Mouse (Mus musculus) CH12.LX (cell line): ENCODE measurements around the gene Abraxas2. TPM values are rescaled to one million over a fixed set of nuclear protein-coding genes. Genes with fewer than 3 reads are reported as not detected.

Experiments
- DNase-seq: peaks from one replicate; pipeline ENCODE4 v3.0.0-alpha.2; 2013; ENCODE audit errors: extremely low read depth
- H3K27ac ChIP-seq: 2 replicates; pipeline ENCODE4 v1.5.1; 2012; ENCODE audit warnings: low read depth, mild to moderate bottlenecking, control low read depth, moderate library complexity; ENCODE audit not compliant: insufficient read depth
- H3K27me3 ChIP-seq: replicated peaks from 2 replicates; pipeline ENCODE3; 2012; ENCODE audit warnings: inconsistent platforms
- H3K36me3 ChIP-seq, 2 experiments: replicated peaks in 1 of 2; 2 replicates each; pipeline versions ENCODE3 to v1.6.1; 2012; ENCODE audit warnings: inconsistent platforms in 1 of 2, low read length in 1 of 2, mild to moderate bottlenecking in 1 of 2, mixed read lengths in 1 of 2, moderate library complexity in 1 of 2; ENCODE audit not compliant: control insufficient read depth in 1 of 2, insufficient read depth in 1 of 2
- H3K4me1 ChIP-seq, 2 experiments: 2 replicates each; pipeline ENCODE4 v1.6.1; 2012; ENCODE audit warnings: inconsistent platforms in 1 of 2, moderate library complexity in 1 of 2; ENCODE audit not compliant: insufficient read depth in 2 of 2, control insufficient read depth in 1 of 2
- H3K4me2 ChIP-seq: 2 replicates; pipeline ENCODE4 v1.6.1; 2012; ENCODE audit warnings: low read depth, mild to moderate bottlenecking, control low read depth; ENCODE audit not compliant: poor library complexity, insufficient read depth, severe bottlenecking
- H3K4me3 ChIP-seq, 3 experiments: fragments of 150-350 bp in 1 of 3; sonication (generic) in 1 of 3; replicated peaks in 1 of 3; 2 replicates each; pipeline versions ENCODE3 to v1.5.1; 2011 to 2012; ENCODE audit warnings: low read depth in 2 of 3, low read length in 2 of 3, mild to moderate bottlenecking in 2 of 3, moderate library complexity in 2 of 3, control low read depth in 1 of 3, improper control_type of control experiment in 1 of 3, inconsistent platforms in 1 of 3, mixed read lengths in 1 of 3; ENCODE audit not compliant: poor library complexity in 1 of 3
- H3K79me2 ChIP-seq: replicated peaks from 2 replicates; pipeline ENCODE4 v1.6.1; 2012; ENCODE audit warnings: mild to moderate bottlenecking, moderate library complexity; ENCODE audit not compliant: control insufficient read depth, poor library complexity, insufficient read depth, severe bottlenecking; ENCODE audit errors: extremely low read depth
- H3K9ac ChIP-seq: 2 replicates; pipeline ENCODE4 v1.6.1; 2012; ENCODE audit warnings: low read depth, mild to moderate bottlenecking, control low read depth, moderate library complexity; ENCODE audit not compliant: insufficient read depth
- H3K9me3 ChIP-seq: replicated peaks from 2 replicates; pipeline ENCODE3; 2012; ENCODE audit warnings: low read length, inconsistent platforms, mixed read lengths
- BHLHE40 ChIP-seq: IDR thresholded peaks from 2 replicates; pipeline ENCODE4 v1.6.1; 2011; ENCODE audit warnings: mild to moderate bottlenecking, low read depth, low read length, improper control_type of control experiment
- CHD2 ChIP-seq: IDR thresholded peaks from 2 replicates; pipeline ENCODE4 v1.6.1; 2011; ENCODE audit warnings: low read length, improper control_type of control experiment
- CTCF ChIP-seq, 2 experiments: IDR thresholded peaks in 1 of 2; conservative IDR thresholded peaks in 1 of 2; 2 replicates each; pipeline ENCODE4 v1.5.1; 2011 to 2012; ENCODE audit warnings: low read depth in 2 of 2, low read length in 2 of 2, improper control_type of control experiment in 1 of 2, inconsistent platforms in 1 of 2, mild to moderate bottlenecking in 1 of 2, moderate library complexity in 1 of 2
- ELF1 ChIP-seq: IDR thresholded peaks from 2 replicates; pipeline ENCODE4 v1.6.1; 2014; ENCODE audit warnings: low read depth, mild to moderate bottlenecking, inconsistent platforms, low read length, improper control_type of control experiment
- ETS1 ChIP-seq: conservative IDR thresholded peaks from 2 replicates; pipeline ENCODE4 v1.6.1; 2012; ENCODE audit warnings: low read depth, mild to moderate bottlenecking, inconsistent platforms, low read length, improper control_type of control experiment, moderate library complexity
- HCFC1 ChIP-seq: IDR thresholded peaks from 2 replicates; pipeline ENCODE4 v1.6.1; 2012; ENCODE audit warnings: low read depth, mild to moderate bottlenecking, inconsistent platforms, low read length, improper control_type of control experiment
- IRF4 ChIP-seq: IDR thresholded peaks from 2 replicates; pipeline ENCODE4 v1.6.1; 2014; ENCODE audit warnings: low read depth, mild to moderate bottlenecking, inconsistent platforms, low read length, improper control_type of control experiment
- JUN ChIP-seq: IDR thresholded peaks from 2 replicates; pipeline ENCODE4 v1.6.1; 2011; ENCODE audit warnings: low read depth, mild to moderate bottlenecking, low read length, improper control_type of control experiment, moderate library complexity; ENCODE audit not compliant: insufficient read depth
- JUND ChIP-seq: conservative IDR thresholded peaks from 2 replicates; pipeline ENCODE4 v1.6.1; 2011; ENCODE audit warnings: low read depth, low read length, improper control_type of control experiment
- MAFK ChIP-seq: IDR thresholded peaks from 2 replicates; pipeline ENCODE4 v1.6.1; 2011; ENCODE audit warnings: low read length, improper control_type of control experiment; ENCODE audit not compliant: insufficient replicate concordance
- MEF2A ChIP-seq: IDR thresholded peaks from 2 replicates; pipeline ENCODE4 v1.6.1; 2014; ENCODE audit warnings: low read depth, mild to moderate bottlenecking, inconsistent platforms, low read length, improper control_type of control experiment, borderline replicate concordance
- NELFE ChIP-seq: IDR thresholded peaks from 2 replicates; pipeline ENCODE4 v1.6.1; 2011; ENCODE audit warnings: low read depth, low read length, improper control_type of control experiment
- POLR2AphosphoS2 ChIP-seq: IDR thresholded peaks from 2 replicates; pipeline ENCODE4 v1.6.1; 2011; ENCODE audit warnings: low read depth, low read length, improper control_type of control experiment
- RAD21 ChIP-seq: IDR thresholded peaks from 2 replicates; pipeline ENCODE4 v1.6.1; 2011; ENCODE audit warnings: low read depth, mild to moderate bottlenecking, low read length, improper control_type of control experiment, moderate library complexity
- RCOR1 ChIP-seq: conservative IDR thresholded peaks from 2 replicates; pipeline ENCODE4 v1.6.1; 2012; ENCODE audit warnings: low read depth, mild to moderate bottlenecking, inconsistent platforms, low read length, improper control_type of control experiment
- SIN3A ChIP-seq: IDR thresholded peaks from 2 replicates; pipeline ENCODE4 v1.6.1; 2012; ENCODE audit warnings: low read length, improper control_type of control experiment, inconsistent platforms
- SMC3 ChIP-seq: IDR thresholded peaks from 2 replicates; pipeline ENCODE4 v1.6.1; 2011; ENCODE audit warnings: low read depth, low read length, improper control_type of control experiment
- UBTF ChIP-seq: IDR thresholded peaks from 2 replicates; pipeline ENCODE4 v1.6.1; 2012; ENCODE audit warnings: low read depth, mild to moderate bottlenecking, inconsistent platforms, low read length, improper control_type of control experiment, moderate library complexity
- USF1 ChIP-seq: IDR thresholded peaks from 2 replicates; pipeline ENCODE4 v1.6.1; 2014; ENCODE audit warnings: low read depth, mild to moderate bottlenecking, inconsistent platforms, low read length, improper control_type of control experiment
- dilution Hi-C: fragments of 300-500 bp; cut with MboI; formaldehyde crosslinking; loops from 2 replicates; pipeline ENCODE4 v1.14.3; 2020; ENCODE audit warnings: low sequenced_read_pairs; ENCODE audit not compliant: extremely low pct_unique_long_range_greater_than_20kb, extremely low pct_ligation_motif_present
- in situ Hi-C: fragments of 300-500 bp; cut with MboI; formaldehyde crosslinking; loops from 3 replicates; pipeline ENCODE4 v1.14.3; 2019; ENCODE audit warnings: low sequenced_read_pairs, low pct_ligation_motif_present, low pct_unique_long_range_greater_than_20kb, mixed read lengths
- polyA plus RNA-seq: library from polyadenylated mRNA; unstranded; fragments of >175 nt; gene quantifications from 2 replicates; pipeline ENCODE4 v1.2.1, GENCODE M21; 2012; ENCODE audit warnings: low read depth; ENCODE audit not compliant: insufficient read length
- total RNA-seq, 2 experiments: library from RNA; depleted of rRNA; stranded (reverse); fragments of 300-350 nt in 1 of 2; fragments of >200 nt in 1 of 2; gene quantifications; 2 replicates each; pipeline ENCODE4 v1.2.3; 2012 to 2014

The Abraxas2 gene
- total and polyA plus RNA-seq, 3 experiments: 20.1 to 28.4 (median 21.3) TPM

- Histone ChIP-seq H3K4me3 (no peak overlapping the region), H3K4me1 (no peaks in the 10 kb centered on the region), H3K79me2 (no peaks in the 10 kb centered on the region), H3K27me3 (peaks cover 12% of the 10 kb centered on the region), H3K9me3 (peaks cover 16% of the 10 kb centered on the region), H3K36me3 (no peaks in the 10 kb centered on the region), H3K4me2 (no peak overlapping the region), H3K9ac (no peak overlapping the region), H3K27ac (no peak overlapping the region)
- DNase-seq: no peak
- no peak for TF ChIP-seq IRF4
- TF ChIP-seq UBTF: no peak
- no peak for TF ChIP-seq ETS1
- TF ChIP-seq CTCF (conservative IDR thresholded peaks at IDR 0.05 in 1 of 2, IDR thresholded peaks at IDR 0.05 in 1 of 2; ENCODE audit: low read depth in 2 of 2, low read length in 2 of 2): peak in 1 of 2 experiments; percentile 32; a peak in 2 of 4 replicates
- TF ChIP-seq HCFC1: no peak
- no peak for TF ChIP-seq USF1
- no peak for TF ChIP-seq POLR2AphosphoS2
- TF ChIP-seq ELF1: no peak
- TF ChIP-seq MAFK: no peak
- no peak for TF ChIP-seq RCOR1
- no peak for TF ChIP-seq CHD2
- TF ChIP-seq NELFE: no peak
- no peak for TF ChIP-seq JUND
- peak; percentile 5 for TF ChIP-seq RAD21
- TF ChIP-seq JUN: no peak
- TF ChIP-seq SMC3: peak; percentile 32
- no peak for TF ChIP-seq MEF2A
- dilution Hi-C loops: no loop called here
- in situ Hi-C loops: no loop called here
Observed at GRCm38 (mm10) chr7:132903796-132904195, 44.8 kb downstream of the Abraxas2 start.

- H3K9me3 ChIP-seq: peaks cover 8% of the 10 kb centered on the region
- no peak for TF ChIP-seq ETS1
- no peak for TF ChIP-seq BHLHE40
- no peak for TF ChIP-seq USF1
- no peak for TF ChIP-seq SIN3A
- TF ChIP-seq, all 38 proteins: peak for 0
- Histone ChIP-seq H3K79me2 (no peaks in the 10 kb centered on the region), H3K4me3 (no peak overlapping the region), H3K27ac (no peak overlapping the region), H3K4me2 (no peak overlapping the region), H3K36me3 (no peaks in the 10 kb centered on the region), H3K4me1 (no peaks in the 10 kb centered on the region), H3K9ac (no peak overlapping the region), H3K27me3 (peaks cover 3% of the 10 kb centered on the region)
- no peak for DNase-seq
- in situ Hi-C loops (no loop called here), dilution Hi-C loops (no loop called here)
Observed at GRCm38 (mm10) chr7:132921971-132922370, 62.9 kb downstream of the Abraxas2 start.
